Mouse (Mus musculus) forebrain, embryonic 11.5 days (tissue): ENCODE results near the gene Tcf7l1. TPM values are rescaled to one million over a fixed set of nuclear protein-coding genes. Genes with fewer than 3 reads are reported as not detected.

Source experiments
- ATAC-seq: fragments of 200-750 bp; cut with Nextera tagmentation; replicated peaks from 2 replicates; pipeline ENCODE4 v1.8.0; 2017; ENCODE audit warnings: moderate TSS enrichment; ENCODE audit not compliant: low FRiP score
- DNase-seq: peaks from one replicate; pipeline ENCODE4 v3.0.0-alpha.2; 2017; ENCODE audit warnings: low spot score
- H3K27ac ChIP-seq: fragments of 300-500 bp; sonication (generic); 2 replicates; pipeline ENCODE4 v1.5.1; 2014; ENCODE audit warnings: low read depth, low read length
- H3K27me3 ChIP-seq: fragments of 300-500 bp; sonication (generic); 2 replicates; pipeline ENCODE4 v1.6.1; 2014; ENCODE audit warnings: mild to moderate bottlenecking, low read length, mixed read lengths; ENCODE audit not compliant: control insufficient read depth, insufficient read depth
- H3K36me3 ChIP-seq: fragments of 300-500 bp; sonication (generic); 2 replicates; pipeline ENCODE4 v1.6.1; 2014; ENCODE audit warnings: mild to moderate bottlenecking, low read length, moderate library complexity, mixed read lengths; ENCODE audit not compliant: control insufficient read depth, insufficient read depth
- H3K4me1 ChIP-seq: fragments of 300-500 bp; sonication (generic); replicated peaks from 2 replicates; pipeline ENCODE4 v1.6.1; 2014; ENCODE audit warnings: low read length, mixed read lengths; ENCODE audit not compliant: control insufficient read depth, insufficient read depth
- H3K4me2 ChIP-seq: fragments of 300-500 bp; sonication (generic); 2 replicates; pipeline ENCODE4 v1.6.1; 2014; ENCODE audit warnings: low read depth, mild to moderate bottlenecking, low read length, moderate library complexity, mixed read lengths; ENCODE audit not compliant: severe bottlenecking
- H3K4me3 ChIP-seq: fragments of 300-500 bp; sonication (generic); 2 replicates; pipeline ENCODE4 v1.5.1; 2014; ENCODE audit warnings: low read depth, low read length
- H3K9ac ChIP-seq: fragments of 300-500 bp; sonication (generic); 2 replicates; pipeline ENCODE4 v1.6.1; 2014; ENCODE audit warnings: low read length
- H3K9me3 ChIP-seq: fragments of 300-500 bp; sonication (generic); 2 replicates; pipeline ENCODE4 v1.6.1; 2016; ENCODE audit warnings: low read length, mixed read lengths; ENCODE audit not compliant: control insufficient read depth
- WGBS: fragments of 180-500 bp; shearing (Covaris S2); extraction: QIAGEN DNeasy Blood & Tissue Kit; methylation state at CpG from one replicate; pipeline ENCODE4 v1.1.7; 2014; 5-methylcytosine and 5-hydroxymethylcytosine counted together
- polyA plus RNA-seq: library from polyadenylated mRNA; unstranded; fragments of >200 nt; fragmentation: Nextera tagmentation; extraction: Ambion mirVana; gene quantifications from 2 replicates; pipeline ENCODE4 v1.2.1, GENCODE M21; 2014

The Tcf7l1 gene
- polyA plus RNA-seq, 1 experiment from 2014 or later, result 33.3 TPM

- Histone ChIP-seq H3K27me3 (no peaks in the 10 kb centered on the region), H3K9ac (no peak overlapping the region), H3K9me3 (no peaks in the 10 kb centered on the region), H3K36me3 (no peaks in the 10 kb centered on the region), H3K4me1 (peaks cover 4% of the 10 kb centered on the region; the same call in 1 of the 2 replicates), H3K4me3 (no peak overlapping the region), H3K27ac (no peak overlapping the region), H3K4me2 (no peak overlapping the region)
- ATAC-seq, result no peak
- 80% methylated on average over 6 of the region's 6 CpGs for WGBS
- no peak for DNase-seq
Observed at GRCm38 (mm10) chr6:72593011-72593803, 195.8 kb downstream of the Tcf7l1 start.

- no peaks in the 10 kb centered on the region for H3K4me1 ChIP-seq
- no peaks in the 10 kb centered on the region for H3K9me3 ChIP-seq
- H3K4me3 ChIP-seq, result no peak overlapping the region
- H3K27me3 ChIP-seq, result no peaks in the 10 kb centered on the region
- DNase-seq (no peak), ATAC-seq (no peak)
- no peak overlapping the region for H3K27ac ChIP-seq
- H3K4me2 ChIP-seq, result no peak overlapping the region
- no peak overlapping the region for H3K9ac ChIP-seq
- H3K36me3 ChIP-seq, result no peaks in the 10 kb centered on the region
Observed at GRCm38 (mm10) chr6:72590111-72590510, 198.9 kb downstream of the Tcf7l1 start.

- no peak overlapping the region for H3K9ac ChIP-seq
- ATAC-seq (no peak), DNase-seq (no peak)
- H3K27me3 ChIP-seq, result no peaks in the 10 kb centered on the region
- H3K4me2 ChIP-seq, result no peak overlapping the region
- H3K36me3 ChIP-seq, result no peaks in the 10 kb centered on the region
- H3K4me1 ChIP-seq, result no peaks in the 10 kb centered on the region
- H3K27ac ChIP-seq, result no peak overlapping the region
- no peak overlapping the region for H3K4me3 ChIP-seq
- no peaks in the 10 kb centered on the region for H3K9me3 ChIP-seq
Observed at GRCm38 (mm10) chr6:72588307-72588706, 200.7 kb downstream of the Tcf7l1 start.

- no peak overlapping the region for H3K9ac ChIP-seq
- no peaks in the 10 kb centered on the region for H3K27me3 ChIP-seq
- WGBS, result 85% methylated on average over 3 of the region's 3 CpGs
- no peaks in the 10 kb centered on the region for H3K4me1 ChIP-seq
- H3K36me3 ChIP-seq, result no peaks in the 10 kb centered on the region
- DNase-seq, result no peak
- H3K27ac ChIP-seq, result no peak overlapping the region
- ATAC-seq, result no peak
- H3K4me3 ChIP-seq, result no peak overlapping the region
- no peak overlapping the region for H3K4me2 ChIP-seq
- no peaks in the 10 kb centered on the region for H3K9me3 ChIP-seq
Observed at GRCm38 (mm10) chr6:72586701-72587100, 202.4 kb downstream of the Tcf7l1 start.

- no peaks in the 10 kb centered on the region for H3K9me3 ChIP-seq
- H3K36me3 ChIP-seq, result no peaks in the 10 kb centered on the region
- no peak overlapping the region for H3K27ac ChIP-seq
- H3K27me3 ChIP-seq, result no peaks in the 10 kb centered on the region
- no peak overlapping the region for H3K4me2 ChIP-seq
- no peaks in the 10 kb centered on the region for H3K4me1 ChIP-seq
- H3K4me3 ChIP-seq, result no peak overlapping the region
- no peak overlapping the region for H3K9ac ChIP-seq
- DNase-seq, result no peak
- 86% methylated on average over 11 of the region's 11 CpGs for WGBS
- no peak for ATAC-seq
Observed at GRCm38 (mm10) chr6:72584154-72584553, 204.9 kb downstream of the Tcf7l1 start.

GRCm38 (mm10) chr6:72583211-72583839 lies 205.7 kb downstream of the Tcf7l1 start:
- H3K27ac ChIP-seq, result no peak overlapping the region
- H3K4me3 ChIP-seq, result no peak overlapping the region
- H3K9ac ChIP-seq, result no peak overlapping the region
- no peak overlapping the region for H3K4me2 ChIP-seq
- H3K4me1 ChIP-seq, result no peaks in the 10 kb centered on the region
- H3K27me3 ChIP-seq, result no peaks in the 10 kb centered on the region
- ATAC-seq (no peak), DNase-seq (no peak)
- 91% methylated on average over 4 of the region's 4 CpGs for WGBS
- H3K36me3 ChIP-seq, result no peaks in the 10 kb centered on the region
- no peaks in the 10 kb centered on the region for H3K9me3 ChIP-seq

GRCm38 (mm10) chr6:72581625-72582382 lies 207.2 kb downstream of the Tcf7l1 start:
- H3K9ac ChIP-seq, result no peak overlapping the region
- 80% methylated on average over 11 of the region's 11 CpGs for WGBS
- DNase-seq (no peak), ATAC-seq (no peak)
- H3K27me3 ChIP-seq, result no peaks in the 10 kb centered on the region
- H3K4me3 ChIP-seq, result no peak overlapping the region
- no peak overlapping the region for H3K4me2 ChIP-seq
- H3K27ac ChIP-seq, result no peak overlapping the region
- no peaks in the 10 kb centered on the region for H3K4me1 ChIP-seq
- no peaks in the 10 kb centered on the region for H3K36me3 ChIP-seq
- no peaks in the 10 kb centered on the region for H3K9me3 ChIP-seq
